Mouse (Mus musculus): ENCODE data around the gene Clpx.

GRCm38 (mm10) chr9:65267742-65268515 lies 26.1 kb upstream of the Clpx start:
- no peak for TF ChIP-seq E2F4 (IDR thresholded peaks at IDR 0.05; ENCODE audit: borderline replicate concordance, low read depth, low read length)
- TF ChIP-seq CHD1 (IDR thresholded peaks at IDR 0.05; ENCODE audit: low read depth, low read length): no peak
- no peak for TF ChIP-seq CTCF (IDR thresholded peaks at IDR 0.05 in 2 of 3, conservative IDR thresholded peaks at IDR 0.05 in 1 of 3; ENCODE audit: control insufficient read depth in 1 of 3, insufficient read depth in 1 of 3, low read depth in 2 of 3, low read length in 3 of 3, poor library complexity in 1 of 3, severe bottlenecking in 1 of 3)
